Mouse (Mus musculus) heart, embryonic 15.5 days (tissue): ENCODE data around the gene Mpv17l2. TPM values are rescaled to one million over a fixed set of nuclear protein-coding genes. Genes with fewer than 3 reads are reported as not detected.

Experiments used
- ATAC-seq: fragments of 200-750 bp; cut with Nextera tagmentation; replicated peaks from 2 replicates; pipeline ENCODE4 v1.8.0; 2017; ENCODE audit warnings: low read depth, moderate TSS enrichment; ENCODE audit not compliant: insufficient number of reproducible peaks, insufficient read depth, low FRiP score
- H3K27ac ChIP-seq: fragments of 300-500 bp; sonication (generic); 2 replicates; pipeline ENCODE4 v1.5.1; 2015; ENCODE audit warnings: mild to moderate bottlenecking, inconsistent platforms
- H3K27me3 ChIP-seq: fragments of 300-500 bp; sonication (generic); 2 replicates; pipeline ENCODE4 v1.6.1; 2015; ENCODE audit warnings: inconsistent platforms
- H3K36me3 ChIP-seq: fragments of 300-500 bp; sonication (generic); 2 replicates; pipeline ENCODE4 v1.6.1; 2015; ENCODE audit warnings: mild to moderate bottlenecking, inconsistent platforms
- H3K4me1 ChIP-seq: fragments of 300-500 bp; sonication (generic); replicated peaks from 2 replicates; pipeline ENCODE4 v1.6.1; 2015; ENCODE audit warnings: inconsistent platforms
- H3K4me2 ChIP-seq: fragments of 300-500 bp; sonication (generic); 2 replicates; pipeline ENCODE4 v1.6.1; 2015; ENCODE audit warnings: inconsistent platforms, mild to moderate bottlenecking, moderate library complexity
- H3K4me3 ChIP-seq: fragments of 300-500 bp; sonication (generic); 2 replicates; pipeline ENCODE4 v1.5.1; 2015; ENCODE audit warnings: mild to moderate bottlenecking, inconsistent platforms
- H3K9ac ChIP-seq: fragments of 300-500 bp; sonication (generic); 2 replicates; pipeline ENCODE4 v1.6.1; 2015; ENCODE audit warnings: mild to moderate bottlenecking, inconsistent platforms
- H3K9me3 ChIP-seq: fragments of 300-500 bp; sonication (generic); replicated peaks from 2 replicates; pipeline ENCODE4 v1.6.1; 2016; ENCODE audit warnings: inconsistent platforms
- whole genome bisulfite sequencing: fragments of 180-500 bp; shearing (Covaris S2); methylation state at CpG from one replicate; pipeline ENCODE4 v1.1.7; 2015; ENCODE audit warnings: mixed read lengths; 5-methylcytosine and 5-hydroxymethylcytosine counted together
- polyA plus RNA-seq: library from polyadenylated mRNA; unstranded; fragments of >200 nt; fragmentation: Nextera tagmentation; extraction: Ambion mirVana; gene quantifications from 2 replicates; pipeline ENCODE4 v1.2.1, GENCODE M21; 2015

The Mpv17l2 gene
- polyA plus RNA-seq, 1 experiment from 2014 or later = 43.0 TPM

DNA sequence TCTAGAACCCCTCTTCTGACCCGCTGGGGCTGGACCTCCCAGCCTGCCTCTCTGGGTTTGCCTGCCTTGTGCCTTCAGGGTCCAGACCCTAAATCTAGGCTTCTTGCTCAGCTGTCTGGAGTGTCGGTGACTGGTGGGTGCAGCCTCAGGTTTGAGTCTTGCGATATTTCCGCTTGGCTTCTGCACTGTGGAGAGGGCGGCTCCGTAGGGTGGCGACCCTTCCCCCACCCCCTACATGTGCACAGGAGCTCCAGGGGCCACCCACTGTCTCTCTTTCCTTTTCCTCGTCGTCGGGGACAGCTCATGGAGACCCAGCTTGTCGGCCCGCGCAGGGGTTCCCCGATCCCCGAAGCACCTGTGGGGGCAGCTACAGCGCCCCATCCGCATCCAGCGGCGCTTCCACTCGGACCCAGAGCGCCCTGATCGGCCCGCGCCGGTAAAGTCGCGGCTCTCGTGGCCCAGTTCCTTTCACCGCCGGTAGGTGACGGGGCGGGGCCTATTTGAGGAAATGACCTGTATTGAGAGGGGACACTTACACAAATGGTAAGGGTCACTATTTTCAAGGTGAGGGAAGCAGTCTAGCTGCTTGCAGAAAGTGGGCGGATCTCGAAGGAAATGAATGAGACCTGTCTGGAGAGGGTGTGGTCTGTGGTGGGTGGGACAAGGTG, 30.8 kb downstream of the Mpv17l2 start:
- no peak overlapping the region for H3K27ac ChIP-seq
- H3K9me3 ChIP-seq = no peaks in the 10 kb centered on the region
- peak overlapping the region; percentile 60 for H3K4me2 ChIP-seq
- H3K36me3 ChIP-seq = no peaks in the 10 kb centered on the region
- H3K27me3 ChIP-seq = peaks cover 72% of the 10 kb centered on the region
- peaks cover 6% of the 10 kb centered on the region for H3K4me1 ChIP-seq
- H3K4me3 ChIP-seq = peak overlapping the region; percentile 37
- peak overlapping the region; percentile 21; the same call in 1 of the 2 replicates for H3K9ac ChIP-seq
- 3% methylated on average over 34 of the region's 34 CpGs for WGBS
- ATAC-seq = no peak

DNA sequence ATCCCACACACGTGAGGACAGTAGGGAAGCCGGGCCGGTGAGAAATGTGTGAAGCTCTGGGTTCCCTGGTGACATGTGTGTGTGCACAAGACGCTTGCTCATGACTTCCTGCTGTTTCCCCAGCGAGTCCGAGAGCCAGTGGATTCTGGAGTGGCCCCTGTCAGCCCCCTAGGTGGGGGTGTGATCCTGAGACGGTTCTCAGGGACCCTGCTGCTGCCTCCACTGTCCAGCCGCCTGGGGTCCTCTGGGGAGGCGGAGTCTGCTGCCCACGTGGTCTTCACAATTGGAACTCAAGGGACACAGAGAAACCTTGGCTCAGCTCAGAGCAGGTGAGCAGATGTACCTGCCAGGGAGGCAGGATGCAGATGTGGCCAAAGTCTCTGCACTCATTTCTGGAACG, 34.0 kb downstream of the Mpv17l2 start:
- Histone ChIP-seq H3K36me3 (no peaks in the 10 kb centered on the region), H3K4me3 (no peak overlapping the region), H3K27me3 (peaks cover 59% of the 10 kb centered on the region), H3K4me2 (no peak overlapping the region), H3K27ac (no peak overlapping the region), H3K9ac (no peak overlapping the region), H3K4me1 (peaks cover 6% of the 10 kb centered on the region), H3K9me3 (no peaks in the 10 kb centered on the region)
- 41% methylated on average over 11 of the region's 11 CpGs for WGBS
- no peak for ATAC-seq

DNA sequence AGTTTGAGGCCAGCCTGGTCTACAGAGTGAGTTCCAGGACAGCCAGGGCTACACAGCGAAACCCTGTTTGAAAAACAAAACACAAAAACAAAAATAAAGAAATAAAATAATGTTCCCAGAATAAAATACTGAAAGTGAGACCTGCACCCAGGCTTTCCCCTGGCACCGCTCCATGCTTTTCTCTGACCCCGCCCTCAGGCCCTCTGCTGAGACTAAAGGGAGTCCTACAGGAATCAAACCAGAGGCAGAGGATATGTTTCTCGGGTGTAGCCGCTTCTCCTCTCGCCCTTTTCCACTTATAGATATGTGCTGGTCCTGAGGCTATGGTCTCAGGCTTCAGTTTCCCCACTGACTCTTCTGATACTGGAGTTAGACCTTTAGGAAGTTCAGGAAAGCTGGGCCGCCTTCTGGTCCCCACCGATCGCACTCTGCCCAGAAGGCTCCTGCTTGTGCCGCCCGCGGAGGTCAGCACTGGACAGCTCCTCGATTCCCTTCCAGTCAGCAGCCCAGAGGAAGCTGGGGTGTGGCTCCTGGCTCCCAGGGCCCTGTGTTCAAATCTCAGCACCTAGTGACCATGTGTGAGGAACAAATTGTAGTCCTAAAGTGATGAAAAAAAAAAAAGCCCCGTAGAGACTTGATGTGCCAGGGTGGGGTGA, 34.8 kb downstream of the Mpv17l2 start:
- Histone ChIP-seq H3K27ac (no peak overlapping the region), H3K36me3 (no peaks in the 10 kb centered on the region), H3K4me3 (no peak overlapping the region), H3K4me1 (peaks cover 6% of the 10 kb centered on the region), H3K27me3 (peaks cover 57% of the 10 kb centered on the region), H3K4me2 (no peak overlapping the region), H3K9me3 (no peaks in the 10 kb centered on the region), H3K9ac (no peak overlapping the region)
- 21% methylated on average over 14 of the region's 14 CpGs for WGBS
- no peak for ATAC-seq

DNA sequence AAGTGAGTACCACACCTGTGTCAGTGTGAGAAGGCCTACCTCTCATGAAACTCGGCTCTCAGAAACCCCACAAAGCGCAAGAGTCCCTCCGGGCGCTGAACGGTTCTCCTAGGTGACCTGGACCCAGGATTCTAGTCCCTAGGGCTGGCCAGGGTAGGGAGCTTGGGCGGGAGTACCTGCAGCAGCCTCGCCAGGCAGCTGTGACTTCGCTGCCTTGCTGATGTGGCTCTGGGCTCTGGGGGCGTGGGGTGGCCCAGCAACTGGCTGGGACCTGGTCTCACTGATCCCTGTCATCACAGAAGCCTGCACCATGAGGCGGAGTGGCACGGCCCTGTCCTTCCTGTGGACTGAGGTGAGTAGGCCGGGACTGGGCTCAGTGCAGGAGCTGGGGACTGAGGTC, 36.5 kb downstream of the Mpv17l2 start:
- WGBS = 73% methylated on average over 12 of the region's 12 CpGs
- no peaks in the 10 kb centered on the region for H3K36me3 ChIP-seq
- peaks cover 51% of the 10 kb centered on the region for H3K27me3 ChIP-seq
- H3K4me1 ChIP-seq = no peaks in the 10 kb centered on the region
- ATAC-seq = no peak
- no peak overlapping the region for H3K4me3 ChIP-seq
- H3K27ac ChIP-seq = no peak overlapping the region
- H3K4me2 ChIP-seq = no peak overlapping the region
- H3K9me3 ChIP-seq = no peaks in the 10 kb centered on the region
- H3K9ac ChIP-seq = no peak overlapping the region

DNA sequence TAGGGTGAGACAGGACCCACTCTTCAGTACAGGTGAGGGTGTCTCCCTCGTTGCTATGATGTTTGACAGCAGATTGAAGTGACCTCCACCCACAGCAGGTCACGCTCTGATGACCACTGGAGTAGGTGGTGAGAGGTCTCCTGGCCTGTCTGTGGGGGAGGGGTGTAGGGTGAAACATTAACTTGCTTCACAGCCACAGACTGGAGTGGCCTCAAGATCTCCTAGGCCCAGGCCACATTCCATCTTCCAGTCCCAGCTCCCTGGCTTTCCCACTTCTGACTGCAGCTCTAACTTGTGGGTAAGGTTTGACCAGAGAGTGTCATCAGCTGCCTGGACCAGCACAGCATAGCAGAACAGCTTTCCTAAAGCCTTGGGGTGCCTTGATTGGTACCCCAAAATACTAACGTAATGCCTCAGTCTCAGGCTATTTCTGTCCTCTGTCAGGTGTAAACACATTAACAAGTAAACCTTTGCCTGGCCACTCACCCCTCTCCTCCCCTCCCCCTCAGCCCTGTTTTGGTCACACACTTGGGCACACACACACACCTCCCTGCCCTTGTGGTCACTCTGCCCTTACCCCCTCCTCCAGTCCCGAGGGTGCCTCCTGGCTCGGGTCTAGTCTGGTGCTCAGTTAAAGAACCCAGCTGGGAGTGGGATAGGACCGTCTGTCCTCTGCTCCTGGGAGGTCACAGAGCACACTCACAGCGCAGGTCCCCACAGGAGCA, 37.1 kb downstream of the Mpv17l2 start, which contains the start of gene Pde4c:
TSS of gene Pde4c (plus strand) at position 235 of the 725 bp plus-strand sequence.
- peaks cover 45% of the 10 kb centered on the region for H3K27me3 ChIP-seq
- no peaks in the 10 kb centered on the region for H3K4me1 ChIP-seq
- H3K36me3 ChIP-seq = no peaks in the 10 kb centered on the region
- no peak within 1 kb of the TSS for H3K27ac ChIP-seq
- 47% methylated on average over 7 of the region's 7 CpGs for WGBS
- no peak within 1 kb of the TSS for H3K4me3 ChIP-seq
- no peak for ATAC-seq
- H3K9ac ChIP-seq = no peak within 1 kb of the TSS
- no peaks in the 10 kb centered on the region for H3K9me3 ChIP-seq
- H3K4me2 ChIP-seq = no peak within 1 kb of the TSS

DNA sequence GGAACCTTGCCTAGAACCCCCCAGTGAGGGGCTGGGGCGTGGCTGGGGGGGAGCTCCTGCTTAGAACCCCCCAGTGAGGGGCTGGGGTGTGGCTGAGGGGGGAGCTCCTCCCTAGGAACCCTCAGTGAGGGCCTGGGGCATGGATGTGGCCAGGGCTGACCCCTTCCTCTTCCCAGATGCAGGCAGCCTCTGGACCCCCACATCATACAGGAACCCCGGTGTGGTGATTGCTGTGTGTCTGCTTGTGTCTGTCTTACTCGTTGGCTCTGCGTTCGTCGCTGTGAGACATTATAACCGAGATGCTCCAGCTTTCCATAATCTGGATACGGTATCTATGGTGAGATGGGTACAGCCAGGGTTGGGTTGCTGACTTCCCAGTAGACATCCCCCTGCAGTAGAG, 39.1 kb downstream of the Mpv17l2 start:
- no peak for ATAC-seq
- H3K4me1 ChIP-seq = no peaks in the 10 kb centered on the region
- no peak overlapping the region for H3K9ac ChIP-seq
- WGBS = 77% methylated on average over 8 of the region's 8 CpGs
- H3K9me3 ChIP-seq = no peaks in the 10 kb centered on the region
- no peak overlapping the region for H3K4me2 ChIP-seq
- no peaks in the 10 kb centered on the region for H3K36me3 ChIP-seq
- peaks cover 46% of the 10 kb centered on the region for H3K27me3 ChIP-seq
- H3K27ac ChIP-seq = no peak overlapping the region
- no peak overlapping the region for H3K4me3 ChIP-seq

DNA sequence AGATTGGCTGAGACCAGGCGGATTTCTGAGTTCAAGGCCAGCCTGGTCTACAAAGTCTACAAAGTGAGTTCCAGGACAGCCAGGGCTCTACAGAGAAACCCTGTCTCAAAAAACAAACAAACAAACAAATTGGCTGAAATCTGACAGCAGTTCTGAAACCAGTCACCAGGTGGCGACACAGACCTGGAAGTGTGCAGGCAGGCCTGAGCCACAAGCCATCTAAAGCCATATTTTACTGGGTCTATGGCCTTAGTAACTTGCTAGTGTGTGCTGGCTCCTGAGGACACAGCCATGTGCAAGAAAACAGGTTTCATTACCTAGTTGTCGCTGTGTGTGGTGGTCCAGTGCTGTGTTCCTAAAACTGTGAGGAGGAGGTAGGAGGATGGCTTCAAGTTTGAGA, 40.0 kb downstream of the Mpv17l2 start:
- WGBS = 2% methylated on average over 3 of the region's 3 CpGs
- no peak for ATAC-seq
- no peak overlapping the region for H3K27ac ChIP-seq
- H3K4me2 ChIP-seq = no peak overlapping the region
- no peaks in the 10 kb centered on the region for H3K9me3 ChIP-seq
- H3K36me3 ChIP-seq = no peaks in the 10 kb centered on the region
- H3K9ac ChIP-seq = no peak overlapping the region
- peaks cover 40% of the 10 kb centered on the region for H3K27me3 ChIP-seq
- H3K4me3 ChIP-seq = no peak overlapping the region
- no peaks in the 10 kb centered on the region for H3K4me1 ChIP-seq

DNA sequence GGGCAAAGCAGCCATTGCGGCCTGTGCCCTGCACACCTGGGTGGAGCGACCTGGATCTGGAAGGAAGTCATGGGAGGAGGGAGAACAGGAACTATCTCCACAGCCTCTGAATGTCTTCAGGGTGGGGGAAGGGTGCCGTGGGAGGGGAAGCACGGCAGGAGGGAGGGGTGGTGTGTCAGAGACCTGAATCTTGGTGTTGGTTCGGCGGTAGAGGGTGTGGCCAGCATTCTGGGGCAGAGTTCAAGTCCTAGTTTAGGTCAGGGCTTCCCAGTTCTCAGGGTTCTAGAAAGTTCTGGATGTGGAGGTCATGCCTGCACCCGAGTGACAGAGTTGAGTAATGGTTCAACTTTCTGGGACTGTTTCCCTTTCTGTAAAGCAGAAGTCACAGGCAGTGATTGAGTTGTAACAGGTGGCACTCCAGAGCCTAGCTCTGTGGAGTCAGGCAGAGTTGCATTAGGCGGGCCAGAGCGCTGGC, 40.9 kb downstream of the Mpv17l2 start:
- Histone ChIP-seq H3K4me3 (no peak overlapping the region), H3K9me3 (no peaks in the 10 kb centered on the region), H3K4me2 (no peak overlapping the region), H3K9ac (no peak overlapping the region), H3K27me3 (peaks cover 36% of the 10 kb centered on the region), H3K36me3 (no peaks in the 10 kb centered on the region), H3K27ac (no peak overlapping the region), H3K4me1 (no peaks in the 10 kb centered on the region)
- 50% methylated on average over 9 of the region's 9 CpGs for WGBS
- ATAC-seq = no peak

DNA sequence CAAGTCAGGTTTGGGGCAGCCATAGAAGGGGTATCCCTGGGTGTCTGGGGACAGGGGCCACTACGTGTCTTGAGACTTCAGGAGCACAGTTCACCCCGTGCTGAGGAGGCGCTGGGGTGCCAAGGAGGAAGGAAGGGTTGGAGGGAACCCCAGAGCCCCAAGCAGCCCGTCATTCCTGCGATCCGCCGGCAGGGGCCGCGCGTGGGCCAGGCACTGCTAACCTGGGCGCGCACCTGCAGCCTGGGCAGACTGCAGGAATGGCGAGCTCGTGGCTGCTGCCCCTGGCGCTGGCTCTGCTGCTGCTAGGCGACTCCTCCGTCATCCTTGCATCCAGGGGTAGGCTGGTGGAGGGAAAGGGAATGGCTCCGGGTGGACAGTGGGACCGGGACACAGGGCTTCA, 42.4 kb downstream of the Mpv17l2 start, which contains the start of gene Gm3336:
TSS of gene Gm3336 (plus strand) at position 247 of the 400 bp plus-strand sequence.
- no peak within 1 kb of the TSS for H3K4me3 ChIP-seq
- peaks cover 35% of the 10 kb centered on the region for H3K27me3 ChIP-seq
- no peak for ATAC-seq
- no peaks in the 10 kb centered on the region for H3K4me1 ChIP-seq
- no peaks in the 10 kb centered on the region for H3K9me3 ChIP-seq
- no peaks in the 10 kb centered on the region for H3K36me3 ChIP-seq
- H3K9ac ChIP-seq = no peak within 1 kb of the TSS
- H3K27ac ChIP-seq = no peak within 1 kb of the TSS
- 3% methylated on average over 19 of the region's 19 CpGs for WGBS
- H3K4me2 ChIP-seq = no peak within 1 kb of the TSS

DNA sequence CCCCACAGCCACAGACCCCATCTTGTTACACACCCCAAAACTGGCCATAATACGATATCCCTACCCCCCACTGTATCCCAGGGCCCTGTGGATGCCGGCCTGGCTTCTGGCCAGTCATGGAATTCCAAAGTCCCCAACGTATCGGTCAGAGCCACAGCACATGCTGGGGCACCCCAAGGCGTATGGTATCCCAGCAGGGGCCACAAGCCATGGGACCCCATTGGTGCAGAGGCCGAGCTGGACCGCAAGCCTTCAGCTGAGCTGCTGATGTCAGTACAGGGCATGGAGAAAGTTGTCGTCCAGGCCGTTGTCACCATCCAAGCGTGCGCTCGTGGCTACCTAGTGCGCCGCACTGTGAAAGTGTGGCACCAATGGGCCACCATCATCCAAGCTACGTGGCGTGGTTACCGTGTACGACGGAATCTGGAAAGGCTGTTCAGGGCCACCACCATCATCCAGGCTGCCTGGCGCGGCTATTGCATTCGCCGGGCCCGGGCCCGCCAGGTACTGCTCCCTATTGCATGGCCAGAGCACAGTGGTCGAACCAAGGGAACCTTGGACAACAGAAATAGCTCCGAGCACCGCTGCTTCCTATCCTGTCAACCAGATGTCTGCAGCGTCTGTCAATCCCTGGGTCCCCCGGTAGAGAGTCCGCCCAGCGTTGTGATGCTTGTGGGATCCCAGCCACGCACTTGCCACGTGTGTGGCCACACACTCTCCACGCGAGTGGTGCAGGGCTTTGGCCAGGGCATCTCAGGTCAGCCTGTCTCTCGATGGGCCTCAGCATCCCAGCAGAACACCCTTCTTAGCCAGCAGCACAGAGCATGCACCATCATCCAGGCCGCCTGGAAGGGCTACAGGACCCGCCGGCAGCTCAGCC, 44.0 kb downstream of the Mpv17l2 start:
- Histone ChIP-seq H3K36me3 (no peaks in the 10 kb centered on the region), H3K4me2 (no peak overlapping the region), H3K9me3 (no peaks in the 10 kb centered on the region), H3K4me3 (no peak overlapping the region), H3K27ac (no peak overlapping the region), H3K4me1 (no peaks in the 10 kb centered on the region), H3K27me3 (peaks cover 35% of the 10 kb centered on the region), H3K9ac (no peak overlapping the region)
- 78% methylated on average over 40 of the region's 40 CpGs for WGBS
- ATAC-seq = no peak

DNA sequence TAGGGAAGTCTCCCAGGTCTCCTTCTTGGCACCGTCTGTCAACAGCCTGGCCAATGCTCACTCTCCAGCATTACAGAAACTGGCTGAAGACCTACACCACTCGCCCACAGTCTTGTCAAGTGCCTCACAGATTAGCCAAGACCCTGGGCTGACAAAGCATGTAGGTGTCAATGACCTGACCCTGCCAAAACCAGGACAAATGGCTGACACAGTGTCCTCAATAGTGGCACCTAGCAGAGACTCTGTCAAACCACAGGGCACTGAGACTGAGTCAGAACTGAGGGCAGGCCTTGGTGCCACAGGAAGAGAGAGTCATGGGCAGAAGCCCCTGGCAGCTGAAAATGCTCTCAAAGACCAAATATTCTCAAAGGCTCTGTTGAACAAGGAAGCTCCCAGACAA, 45.7 kb downstream of the Mpv17l2 start:
- Histone ChIP-seq H3K4me2 (no peak overlapping the region), H3K9ac (no peak overlapping the region), H3K9me3 (no peaks in the 10 kb centered on the region), H3K4me3 (no peak overlapping the region), H3K4me1 (no peaks in the 10 kb centered on the region), H3K27me3 (peaks cover 29% of the 10 kb centered on the region), H3K27ac (no peak overlapping the region), H3K36me3 (no peaks in the 10 kb centered on the region)
- no peak for ATAC-seq
- WGBS = 43% methylated on average over 2 of the region's 2 CpGs
